Mouse (Mus musculus) monocyte, adult 2 months (primary cell): ENCODE data around the gene Lamp3.
"Not testable (repeated sequence)": the region's sequence is repeated elsewhere in the genome, so short reads cannot be mapped to it uniquely, and the experiment has no call there.

Experiments
- DNase-seq, 2 experiments: peaks; one replicate each; pipeline ENCODE4 v3.0.0; 2022; ENCODE audit warnings: low spot score in 2 of 2, low read depth in 1 of 2

Gene Lamp3

DNA sequence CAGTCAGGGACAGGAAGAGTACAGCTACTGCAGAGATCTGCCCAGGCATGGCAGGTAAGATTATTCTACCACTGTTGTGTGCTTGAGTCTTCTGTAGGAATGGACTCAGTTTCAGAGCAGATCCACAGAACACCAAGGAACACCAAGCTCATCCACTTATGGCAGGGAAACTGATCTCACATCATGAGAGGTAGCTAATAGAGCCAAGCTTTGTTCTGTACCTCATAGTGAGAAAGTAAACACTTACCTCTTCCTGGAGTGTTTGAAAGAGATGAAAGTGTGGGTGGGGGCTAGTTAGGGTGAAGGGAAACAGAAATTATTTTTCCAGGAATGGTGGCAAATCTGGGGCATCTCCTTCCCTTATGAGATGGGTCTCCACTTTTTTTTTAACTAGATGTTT, at the start of gene Lamp3:
Lamp3 (minus strand) TSS at position 160 of the 400 bp plus-strand sequence.
- DNase-seq: no peak

DNA sequence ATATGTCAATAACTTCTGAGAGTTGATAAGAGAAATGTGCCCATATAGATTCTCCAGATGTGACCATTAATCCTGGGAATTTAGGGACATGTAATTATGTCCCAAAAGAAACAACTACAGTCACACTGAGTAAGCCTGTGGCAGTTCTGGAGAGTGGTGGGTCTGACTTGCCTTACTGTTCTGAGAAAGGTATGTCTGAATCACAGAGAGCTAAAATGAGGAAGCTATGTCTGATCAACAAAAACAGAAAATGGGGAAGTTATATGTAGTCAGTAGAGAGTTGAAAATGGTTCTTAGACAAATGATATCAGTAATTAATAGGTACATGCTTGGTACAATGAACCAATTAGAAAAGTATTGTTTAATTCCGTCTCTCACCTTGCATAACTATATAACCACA, 26.7 kb upstream of the Lamp3 start:
- DNase-seq: no peak

DNA sequence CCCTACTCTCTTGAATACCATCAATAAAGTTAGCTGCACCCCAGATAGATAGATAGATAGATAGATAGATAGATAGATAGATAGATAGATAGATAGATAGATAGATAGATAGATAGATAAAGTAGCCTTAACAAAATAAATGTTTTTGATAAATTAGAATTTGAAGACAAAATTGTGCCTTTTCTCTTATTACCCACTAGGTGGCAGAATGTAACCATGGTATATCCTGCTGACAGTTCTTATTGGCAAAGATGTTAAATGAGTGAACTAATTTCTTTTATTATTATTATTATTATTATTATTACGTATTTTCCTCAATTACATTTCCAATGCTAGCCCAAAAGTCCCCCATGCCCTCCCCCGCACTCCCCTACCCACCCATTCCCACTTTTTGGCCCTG, 18.0 kb upstream of the Lamp3 start:
- DNase-seq: not testable (repeated sequence)

DNA sequence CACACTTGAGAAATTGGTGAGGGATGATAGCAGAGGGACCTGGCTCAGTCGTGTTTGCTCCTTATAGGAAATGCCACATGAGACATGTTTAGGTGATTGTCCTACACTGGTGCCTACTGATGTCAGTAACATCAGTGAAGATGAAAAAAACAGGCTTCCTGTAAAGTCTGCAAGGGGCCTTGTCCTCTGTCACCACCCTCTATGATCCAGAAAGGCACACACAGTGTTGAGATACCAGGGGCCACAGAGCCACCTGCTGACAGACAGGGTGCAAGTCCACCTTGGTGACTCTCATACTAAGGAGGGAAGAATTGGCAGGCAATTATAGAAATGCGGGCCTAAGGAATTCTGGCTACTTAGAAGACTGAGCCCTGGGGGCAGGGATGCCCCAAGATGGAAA, 14.8 kb upstream of the Lamp3 start:
- DNase-seq: no peak

DNA sequence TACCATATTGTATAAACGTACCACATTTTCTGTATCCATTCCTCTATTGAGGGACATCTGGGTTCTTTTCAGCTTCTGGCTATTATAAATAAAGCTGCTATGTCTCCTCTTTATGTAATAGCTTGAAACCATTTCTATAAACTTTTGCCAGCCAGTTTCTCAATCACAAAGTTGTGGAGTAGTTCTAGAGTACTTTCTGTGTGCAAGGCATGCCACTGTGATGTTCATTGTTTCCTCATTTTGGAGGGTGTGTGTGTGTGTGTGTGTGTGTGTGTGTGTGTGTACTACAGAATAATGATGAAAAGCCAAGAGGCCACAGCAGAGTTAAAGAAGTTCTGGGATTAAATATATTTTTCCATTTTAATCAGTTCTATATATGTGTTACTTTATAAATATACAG, 1.2 kb upstream of the Lamp3 start:
- DNase-seq: no peak

DNA sequence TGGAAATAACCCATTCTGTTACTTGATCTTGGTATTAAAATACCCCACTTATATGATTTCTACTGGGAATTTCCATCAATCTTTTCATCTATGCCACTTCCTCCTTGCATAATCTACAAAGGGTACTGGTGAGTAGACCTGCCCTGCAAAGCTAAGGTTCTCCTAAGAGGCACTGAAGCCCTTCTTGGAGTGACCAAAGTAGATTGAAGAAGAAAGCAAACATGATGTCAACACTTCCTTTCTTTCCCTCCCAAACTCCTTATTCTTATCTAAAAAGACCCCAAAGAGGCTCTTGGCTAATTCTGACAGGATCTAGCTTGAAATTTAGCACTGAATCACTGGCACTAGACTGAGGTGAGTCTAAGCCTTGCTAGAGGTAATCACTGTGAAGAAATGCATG, 7.0 kb downstream of the Lamp3 start:
- DNase-seq: no peak

DNA sequence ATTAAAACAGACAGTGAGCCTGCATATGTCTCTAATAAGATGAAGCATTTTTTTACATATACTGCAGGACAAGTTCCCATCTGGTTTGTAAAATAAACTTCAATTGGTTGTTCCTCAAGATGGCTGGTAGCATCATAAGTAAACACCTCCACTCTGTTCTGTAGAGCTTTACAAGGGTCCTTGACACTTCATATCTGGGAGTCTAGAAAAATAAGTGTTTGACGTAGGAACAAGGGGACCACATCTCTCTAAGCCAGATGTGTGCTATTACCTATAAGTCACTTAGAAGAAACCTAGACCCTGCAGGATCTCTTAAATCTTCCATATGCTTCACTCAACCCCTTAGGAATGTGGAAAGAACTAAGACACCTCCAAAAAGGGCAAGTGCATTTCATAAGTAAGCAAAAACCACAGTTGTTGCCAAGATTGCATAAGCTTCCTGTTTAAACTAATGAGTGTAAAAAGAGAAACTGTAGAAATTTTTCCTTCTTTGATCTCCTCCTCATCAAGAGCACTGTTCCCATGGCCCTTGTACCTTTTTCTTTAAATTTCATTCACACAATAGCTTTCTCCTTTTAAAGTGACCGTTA, 35.3 kb downstream of the Lamp3 start:
- no peak for DNase-seq

DNA sequence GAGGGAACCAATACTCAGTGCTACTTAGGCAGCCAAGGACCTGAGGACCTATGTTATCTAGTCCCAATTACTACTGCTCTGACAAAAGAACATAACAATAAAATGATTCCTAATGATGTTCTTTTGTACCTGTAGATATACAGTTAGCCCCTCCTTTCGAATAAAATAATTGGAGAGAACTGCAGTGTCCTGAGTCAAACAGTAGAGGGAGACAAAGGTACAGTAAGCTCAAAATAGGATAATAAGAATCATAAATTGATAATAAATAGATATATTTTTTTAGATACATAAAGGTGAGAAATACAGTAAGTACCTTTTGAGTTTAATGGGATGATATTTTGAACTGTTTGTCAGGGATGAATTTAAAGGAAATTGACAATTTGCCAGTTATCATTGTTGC, 39.9 kb downstream of the Lamp3 start:
- no peak for DNase-seq

DNA sequence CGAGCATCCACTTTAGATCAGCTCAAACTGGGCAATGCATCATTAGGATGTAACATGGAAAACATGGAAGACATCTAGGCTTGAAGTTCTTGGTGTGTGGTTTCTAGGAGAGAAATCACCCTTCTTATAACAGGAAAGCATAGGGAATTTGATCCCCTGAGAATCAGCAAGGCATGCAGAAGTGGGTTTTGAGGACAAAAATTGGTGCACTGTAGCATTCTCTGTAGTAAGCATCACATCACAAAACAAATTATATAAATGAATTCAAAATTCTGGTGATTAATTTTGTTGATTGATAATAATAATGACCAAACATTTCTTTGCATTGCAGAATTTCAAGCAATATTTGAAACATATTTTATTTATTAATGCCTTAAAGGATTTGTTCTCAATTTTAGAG, 76.4 kb downstream of the Lamp3 start, which contains the start of gene Olfr171:
Olfr171 (minus strand) TSS at position 101 of the 400 bp plus-strand sequence.
- no peak for DNase-seq

DNA sequence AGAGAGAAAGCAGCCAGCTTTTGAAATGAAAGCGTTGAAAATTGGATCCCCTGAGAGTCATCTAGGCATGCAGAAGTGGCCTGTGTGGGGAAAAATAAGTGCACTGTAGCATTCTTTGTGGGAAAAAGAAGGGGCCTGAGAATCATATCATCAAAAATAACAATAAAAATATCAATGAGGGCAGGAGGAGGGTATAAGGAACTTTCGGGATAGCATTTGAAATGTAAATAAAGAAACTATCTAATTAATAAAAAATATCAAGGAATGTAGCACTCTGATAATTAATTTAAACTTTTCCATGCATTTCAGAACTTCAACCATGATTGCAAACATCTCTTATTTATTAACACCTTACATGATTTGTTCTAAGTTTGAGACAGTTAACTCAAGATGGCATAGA, 94.4 kb downstream of the Lamp3 start, which contains the start of gene Olfr170:
Olfr170 (minus strand) TSS at position 101 of the 400 bp plus-strand sequence.
- not testable (repeated sequence) for DNase-seq
